Mouse (Mus musculus) brain, embryonic 14.5 days (tissue): ENCODE results near the gene Olfml2b.

Source experiments
- CTCF ChIP-seq: fragments of 200-500 bp; IDR thresholded peaks from 2 replicates; pipeline ENCODE4 v1.5.1; 2012; ENCODE audit warnings: inconsistent platforms, mild to moderate bottlenecking, moderate library complexity, borderline replicate concordance; ENCODE audit not compliant: insufficient read depth, insufficient read length; ENCODE audit errors: extremely low read depth
- POLR2A ChIP-seq: fragments of 200-500 bp; IDR thresholded peaks from 2 replicates; pipeline ENCODE4 v1.6.1; 2012; ENCODE audit warnings: mild to moderate bottlenecking, inconsistent platforms, borderline replicate concordance; ENCODE audit not compliant: poor library complexity, insufficient read depth, insufficient read length, severe bottlenecking; ENCODE audit errors: extremely low read depth

DNA sequence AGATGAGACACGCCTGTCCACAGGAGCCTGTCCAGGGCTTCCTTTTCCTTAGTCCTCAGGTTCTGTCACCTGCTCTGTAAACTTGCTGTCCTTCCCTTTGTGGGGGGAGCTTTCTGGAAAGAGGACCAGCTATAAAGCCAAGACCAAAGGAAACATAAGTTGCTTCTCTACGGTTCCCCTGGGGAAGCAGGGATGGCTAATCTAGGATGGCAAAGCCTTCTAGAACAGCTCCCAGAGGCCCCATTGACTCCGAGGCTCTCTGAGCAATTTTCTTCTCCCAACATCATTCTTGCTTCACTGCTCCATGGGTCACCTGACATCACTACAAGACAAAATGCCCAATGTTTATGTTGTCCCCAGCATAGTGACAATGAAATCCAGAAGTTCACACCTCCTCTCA is 32.7 kb upstream of the Olfml2b start:
- TF ChIP-seq CTCF (no peak), POLR2A (no peak)
